Mouse (Mus musculus) CH12.LX (cell line): ENCODE data around the gene Sobp.

Experiments
- NRF1 ChIP-seq: IDR thresholded peaks from 2 replicates; pipeline ENCODE4 v1.6.1; 2014; ENCODE audit warnings: low read depth, mild to moderate bottlenecking, inconsistent platforms, low read length, improper control_type of control experiment, moderate library complexity
- POLR2A ChIP-seq: IDR thresholded peaks from 2 replicates; pipeline ENCODE4 v1.6.1; 2011; ENCODE audit warnings: low read depth, mild to moderate bottlenecking, improper control_type of control experiment, low read length

DNA sequence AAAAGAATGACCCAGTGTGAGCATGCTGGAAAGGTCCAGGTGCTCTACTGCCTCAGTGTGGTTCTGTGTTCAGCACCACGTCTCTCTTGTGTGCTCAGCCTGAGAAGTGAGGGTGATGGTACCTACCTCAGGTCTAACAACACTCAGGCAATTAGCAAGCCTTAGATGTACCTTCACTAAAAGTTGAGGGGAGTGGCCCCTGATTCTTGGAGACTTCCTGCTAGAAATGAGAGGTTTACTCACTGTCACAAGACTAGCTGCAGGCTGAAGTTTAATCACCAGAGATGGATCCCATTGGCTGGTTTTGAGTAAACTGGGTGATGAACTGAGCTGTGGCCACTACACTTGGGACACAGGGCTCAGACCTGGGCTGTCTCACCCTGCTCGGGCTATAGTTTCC is 177.1 kb downstream of the Sobp start:
- no peak for TF ChIP-seq POLR2A
- TF ChIP-seq NRF1: no peak
